Mouse (Mus musculus) MEL (cell line): ENCODE data around the gene Cysrt1. TPM values are rescaled to one million over a fixed set of nuclear protein-coding genes. Genes with fewer than 3 reads are reported as not detected.
A peak's percentile ranks its signal among the peaks of the same experiment; 100 is the strongest.

Source experiments
- DNase-seq: peaks from one replicate; pipeline ENCODE4 v3.0.0; 2011; ENCODE audit warnings: low read depth, low spot score
- H3K27ac ChIP-seq: 2 replicates; pipeline ENCODE4 v1.5.1; 2012; ENCODE audit warnings: low read depth, mild to moderate bottlenecking, control low read depth, low read length, moderate library complexity; ENCODE audit not compliant: control insufficient read depth
- H3K27me3 ChIP-seq, 2 experiments: fragments of 150-350 bp in 1 of 2; sonication (generic) in 1 of 2; 2 replicates each; pipeline ENCODE4 v1.6.1; 2012; ENCODE audit warnings: low read length in 2 of 2, mild to moderate bottlenecking in 2 of 2, improper control_type of control experiment in 1 of 2, moderate library complexity in 1 of 2; ENCODE audit not compliant: insufficient read depth in 2 of 2, control insufficient read depth in 1 of 2
- H3K36me3 ChIP-seq, 2 experiments: 2 replicates each; pipeline ENCODE4 v1.6.1; 2012 to 2014; ENCODE audit warnings: low read length in 2 of 2, improper control_type of control experiment in 1 of 2, inconsistent platforms in 1 of 2, mild to moderate bottlenecking in 1 of 2; ENCODE audit not compliant: insufficient read depth in 2 of 2, control insufficient read depth in 1 of 2
- H3K4me1 ChIP-seq, 2 experiments: fragments of 150-350 bp in 1 of 2; sonication (generic) in 1 of 2; 2 replicates each; pipeline ENCODE4 v1.6.1; 2012; ENCODE audit warnings: low read length in 2 of 2, improper control_type of control experiment in 1 of 2, mild to moderate bottlenecking in 1 of 2; ENCODE audit not compliant: insufficient read depth in 2 of 2, control insufficient read depth in 1 of 2
- H3K4me3 ChIP-seq, 2 experiments: fragments of 150-350 bp in 1 of 2; sonication (generic) in 1 of 2; 2 replicates each; pipeline ENCODE4 v1.5.1; 2012; ENCODE audit warnings: low read depth in 2 of 2, low read length in 2 of 2, mild to moderate bottlenecking in 2 of 2, moderate library complexity in 2 of 2, control low read depth in 1 of 2, improper control_type of control experiment in 1 of 2; ENCODE audit not compliant: control insufficient read depth in 1 of 2, insufficient read depth in 1 of 2
- H3K79me2 ChIP-seq: 2 replicates; pipeline ENCODE4 v1.6.1; 2012; ENCODE audit warnings: mild to moderate bottlenecking, low read length, moderate library complexity; ENCODE audit not compliant: control insufficient read depth, poor library complexity, insufficient read depth
- H3K9ac ChIP-seq: 2 replicates; pipeline ENCODE4 v1.6.1; 2012; ENCODE audit warnings: low read depth, mild to moderate bottlenecking, control low read depth, low read length, moderate library complexity; ENCODE audit not compliant: control insufficient read depth, poor library complexity, severe bottlenecking
- H3K9me3 ChIP-seq: fragments of 150-350 bp; sonication (generic); replicated peaks from 2 replicates; pipeline ENCODE4 v1.6.1; 2012; ENCODE audit warnings: mild to moderate bottlenecking, low read length, improper control_type of control experiment, moderate library complexity; ENCODE audit not compliant: insufficient read depth
- BHLHE40 ChIP-seq: IDR thresholded peaks from 2 replicates; pipeline ENCODE4 v1.6.1; 2012; ENCODE audit warnings: low read depth, mild to moderate bottlenecking, inconsistent platforms, low read length, improper control_type of control experiment, borderline replicate concordance
- CHD2 ChIP-seq: IDR thresholded peaks from 2 replicates; pipeline ENCODE4 v1.6.1; 2011; ENCODE audit warnings: low read length, improper control_type of control experiment
- ELF1 ChIP-seq: IDR thresholded peaks from 2 replicates; pipeline ENCODE4 v1.6.1; 2014; ENCODE audit warnings: low read depth, mild to moderate bottlenecking, inconsistent platforms, low read length, improper control_type of control experiment, moderate library complexity
- EP300 ChIP-seq, 2 experiments: IDR thresholded peaks; 2 replicates each; pipeline ENCODE4 v1.6.1; 2011; ENCODE audit warnings: improper control_type of control experiment in 2 of 2, low read length in 2 of 2, low read depth in 1 of 2, mild to moderate bottlenecking in 1 of 2
- ETS1 ChIP-seq: IDR thresholded peaks from 2 replicates; pipeline ENCODE4 v1.6.1; 2012; ENCODE audit warnings: low read depth, mild to moderate bottlenecking, inconsistent platforms, low read length, improper control_type of control experiment, moderate library complexity
- GABPA ChIP-seq: IDR thresholded peaks from 2 replicates; pipeline ENCODE4 v1.6.1; 2012; ENCODE audit warnings: low read depth, mild to moderate bottlenecking, inconsistent platforms, low read length, improper control_type of control experiment, moderate library complexity
- GATA1 ChIP-seq: IDR thresholded peaks from 2 replicates; pipeline ENCODE4 v1.6.1; 2011; ENCODE audit warnings: low read depth, low read length, improper control_type of control experiment
- KAT2A ChIP-seq: conservative IDR thresholded peaks from 2 replicates; pipeline ENCODE4 v1.6.1; 2012; ENCODE audit warnings: low read depth, low read length, improper control_type of control experiment, inconsistent platforms
- MAFK ChIP-seq: IDR thresholded peaks from 2 replicates; pipeline ENCODE4 v1.6.1; 2011; ENCODE audit warnings: low read depth, mild to moderate bottlenecking, low read length, improper control_type of control experiment, borderline replicate concordance
- MAX ChIP-seq: IDR thresholded peaks from 2 replicates; pipeline ENCODE4 v1.6.1; 2011; ENCODE audit warnings: low read length, improper control_type of control experiment
- MAZ ChIP-seq: IDR thresholded peaks from 2 replicates; pipeline ENCODE4 v1.6.1; 2012; ENCODE audit warnings: low read depth, mild to moderate bottlenecking, inconsistent platforms, low read length, improper control_type of control experiment
- MEF2A ChIP-seq: IDR thresholded peaks from 2 replicates; pipeline ENCODE4 v1.6.1; 2014; ENCODE audit warnings: low read depth, mild to moderate bottlenecking, inconsistent platforms, low read length, improper control_type of control experiment; ENCODE audit not compliant: poor library complexity, insufficient replicate concordance, severe bottlenecking; ENCODE audit errors: extremely low read depth
- MXI1 ChIP-seq: IDR thresholded peaks from 2 replicates; pipeline ENCODE4 v1.6.1; 2011; ENCODE audit warnings: mild to moderate bottlenecking, low read depth, low read length, improper control_type of control experiment
- MYB ChIP-seq: IDR thresholded peaks from 2 replicates; pipeline ENCODE4 v1.6.1; 2011; ENCODE audit warnings: mild to moderate bottlenecking, low read depth, low read length, improper control_type of control experiment
- MYC ChIP-seq: IDR thresholded peaks from 2 replicates; pipeline ENCODE4 v1.6.1; 2011; ENCODE audit warnings: low read depth, mild to moderate bottlenecking, low read length, improper control_type of control experiment, moderate library complexity
- NELFE ChIP-seq: IDR thresholded peaks from 2 replicates; pipeline ENCODE4 v1.6.1; 2011; ENCODE audit warnings: low read depth, low read length, improper control_type of control experiment
- POLR2A ChIP-seq, 2 experiments: IDR thresholded peaks; 2 replicates each; pipeline ENCODE4 v1.6.1; 2011 to 2012; ENCODE audit warnings: low read length in 2 of 2, mild to moderate bottlenecking in 2 of 2, control low read depth in 1 of 2, improper control_type of control experiment in 1 of 2, low read depth in 1 of 2, moderate library complexity in 1 of 2; ENCODE audit not compliant: control insufficient read depth in 1 of 2, insufficient read depth in 1 of 2, poor library complexity in 1 of 2
- POLR2AphosphoS2 ChIP-seq: IDR thresholded peaks from 2 replicates; pipeline ENCODE4 v1.6.1; 2011; ENCODE audit warnings: low read length, improper control_type of control experiment
- POLR2AphosphoS5 ChIP-seq: IDR thresholded peaks from 2 replicates; pipeline ENCODE4 v1.6.1; 2012; ENCODE audit warnings: low read depth, borderline replicate concordance, mild to moderate bottlenecking, inconsistent platforms, low read length, moderate library complexity, mixed read lengths
- RAD21 ChIP-seq: IDR thresholded peaks from 2 replicates; pipeline ENCODE4 v1.6.1; 2011; ENCODE audit warnings: mild to moderate bottlenecking, low read depth, low read length, improper control_type of control experiment
- RCOR1 ChIP-seq: IDR thresholded peaks from 2 replicates; pipeline ENCODE4 v1.6.1; 2012; ENCODE audit warnings: low read depth, mild to moderate bottlenecking, inconsistent platforms, low read length, improper control_type of control experiment
- SIN3A ChIP-seq: IDR thresholded peaks from 2 replicates; pipeline ENCODE4 v1.6.1; 2012; ENCODE audit warnings: low read length, improper control_type of control experiment, inconsistent platforms
- SMC3 ChIP-seq: IDR thresholded peaks from 2 replicates; pipeline ENCODE4 v1.6.1; 2011; ENCODE audit warnings: low read depth, low read length, improper control_type of control experiment
- TBP ChIP-seq: IDR thresholded peaks from 2 replicates; pipeline ENCODE4 v1.8.0; 2011; ENCODE audit warnings: low read depth, low read length, improper control_type of control experiment
- TCF12 ChIP-seq: IDR thresholded peaks from 2 replicates; pipeline ENCODE4 v1.6.1; 2014; ENCODE audit warnings: low read depth, mild to moderate bottlenecking, inconsistent platforms, low read length, improper control_type of control experiment, moderate library complexity
- UBTF ChIP-seq: IDR thresholded peaks from 2 replicates; pipeline ENCODE4 v1.6.1; 2012; ENCODE audit warnings: low read depth, mild to moderate bottlenecking, inconsistent platforms, low read length, improper control_type of control experiment, moderate library complexity, borderline replicate concordance; ENCODE audit not compliant: insufficient read depth
- USF2 ChIP-seq, 2 experiments: IDR thresholded peaks; 2 replicates each; pipeline ENCODE4 v1.6.1; 2011 to 2012; ENCODE audit warnings: improper control_type of control experiment in 2 of 2, low read length in 2 of 2, borderline replicate concordance in 1 of 2, inconsistent platforms in 1 of 2, low read depth in 1 of 2, mild to moderate bottlenecking in 1 of 2; ENCODE audit not compliant: insufficient read depth in 1 of 2
- ZC3H11A ChIP-seq: IDR thresholded peaks from 2 replicates; pipeline ENCODE4 v1.6.1; 2012; ENCODE audit warnings: low read depth, mild to moderate bottlenecking, inconsistent platforms, low read length, improper control_type of control experiment
- ZKSCAN1 ChIP-seq: IDR thresholded peaks from 2 replicates; pipeline ENCODE4 v1.6.1; 2012; ENCODE audit warnings: low read depth, mild to moderate bottlenecking, inconsistent platforms, low read length, improper control_type of control experiment, moderate library complexity
- ZMIZ1 ChIP-seq: IDR thresholded peaks from 2 replicates; pipeline ENCODE4 v1.6.1; 2012; ENCODE audit warnings: low read depth, mild to moderate bottlenecking, inconsistent platforms, low read length, improper control_type of control experiment, moderate library complexity
- polyA plus RNA-seq, 2 experiments: library from polyadenylated mRNA; stranded (reverse) in 1 of 2; unstranded in 1 of 2; fragments of >175 nt in 1 of 2; fragments of >200 nt in 1 of 2; gene quantifications; 2 replicates each; pipeline versions ENCODE4 v1.2.1 to v1.2.4; 2012; ENCODE audit warnings: low replicate concordance in 2 of 2, low read depth in 1 of 2; ENCODE audit not compliant: insufficient read length in 2 of 2, insufficient read depth in 1 of 2, missing spikeins in 1 of 2
- total RNA-seq: library from RNA; depleted of rRNA; stranded (reverse); fragments of 300-350 nt; gene quantifications from 2 replicates; pipeline ENCODE4 v1.2.3, GENCODE M21; 2012

Gene Cysrt1
- total and polyA plus RNA-seq, 3 experiments: 0.15 to 0.19 TPM; not detected in 1

DNA sequence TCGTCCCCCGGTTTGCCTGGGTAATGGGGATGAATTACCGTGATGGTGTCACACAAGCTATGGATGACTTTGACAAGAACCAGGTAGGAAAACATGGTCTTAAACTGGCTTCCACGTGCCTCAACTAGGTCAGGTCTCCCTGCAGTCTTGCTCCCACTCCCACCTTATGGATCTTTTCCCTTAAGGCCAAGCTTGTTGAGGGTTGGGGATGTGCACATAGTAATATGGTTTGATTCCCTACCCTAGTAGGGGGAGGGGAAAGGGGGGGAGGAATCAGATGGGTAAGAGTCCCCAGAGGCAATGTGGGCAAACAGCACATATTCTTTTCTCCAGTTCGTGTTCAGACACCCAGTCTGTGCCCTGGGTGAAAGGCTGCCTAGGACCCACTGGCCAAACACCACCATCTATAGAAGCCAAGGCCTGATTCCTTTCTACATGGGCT is 20.9 kb downstream of the Cysrt1 start:
- Histone ChIP-seq H3K27ac (no peak overlapping the region), H3K27me3 (no peaks in the 10 kb centered on the region)

DNA sequence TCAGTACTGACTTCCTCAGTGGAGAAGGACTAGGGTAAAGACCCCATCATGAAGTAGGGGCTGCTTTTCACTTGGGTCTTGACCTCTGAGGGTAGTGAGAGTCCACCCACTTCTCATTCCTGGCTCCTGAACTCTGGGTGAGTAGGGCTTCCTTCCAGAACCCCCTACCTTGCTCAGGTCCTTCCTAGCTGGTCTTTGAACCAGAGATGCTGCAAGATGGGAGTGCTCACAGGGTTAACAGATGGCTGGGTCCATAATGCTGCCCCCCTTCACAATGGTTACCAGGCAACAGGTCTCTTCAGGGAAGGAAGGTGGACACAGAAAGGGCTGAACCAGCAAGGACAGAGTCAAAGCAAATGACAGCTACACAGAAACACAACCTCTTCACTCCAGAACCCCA is 23.8 kb downstream of the Cysrt1 start, which contains the start of gene Fam166a:
Gene Fam166a, plus strand, starts transcription at position 301 of the 400 bp plus-strand sequence.
- peaks cover 2 to 3% of the 10 kb centered on the region in 2 experiments; a peak in 3 of 4 replicates for H3K36me3 ChIP-seq

More for the DNA sequence above, 20.9 kb downstream of the Cysrt1 start:
- H3K79me2 ChIP-seq: peaks cover 17% of the 10 kb centered on the region
- H3K36me3 ChIP-seq: peaks cover 6 to 9% of the 10 kb centered on the region in 2 experiments
- DNase-seq: peak; percentile 66
- no peaks in the 10 kb centered on the region for H3K9me3 ChIP-seq
- TF ChIP-seq RAD21 (no peak), USF2 (IDR thresholded peaks at IDR 0.05; ENCODE audit: borderline replicate concordance in 1 of 2, insufficient read depth in 1 of 2, low read depth in 1 of 2, low read length in 2 of 2) (no peak), GABPA (no peak), MEF2A (no peak), TBP (no peak; the same call in 1 of the 2 replicates), MAX (no peak), MAFK (no peak), BHLHE40 (no peak), ETS1 (no peak), MYC (0 out of 2 replicates have a peak, but pooled peaks have one; percentile 27), TCF12 (no peak), ZMIZ1 (no peak; the same call in 1 of the 2 replicates), SIN3A (0 out of 2 replicates have a peak, but pooled peaks have one; percentile 11), POLR2A (IDR thresholded peaks at IDR 0.05; ENCODE audit: control insufficient read depth in 1 of 2, insufficient read depth in 1 of 2, low read depth in 1 of 2, low read length in 2 of 2, poor library complexity in 1 of 2) (peak; percentile 61 to 77; a peak in 3 of 4 replicates), POLR2AphosphoS5 (peak; percentile 89), KAT2A (no peak), GATA1 (no peak), ELF1 (no peak), RCOR1 (no peak), POLR2AphosphoS2 (peak; percentile 95), UBTF (no peak), CHD2 (peak; percentile 21; the same call in 1 of the 2 replicates)
- no peak overlapping the region for H3K4me3 ChIP-seq
- peaks cover 4 to 8% of the 10 kb centered on the region in 2 experiments; a peak in 3 of 4 replicates for H3K4me1 ChIP-seq
- H3K9ac ChIP-seq: no peak overlapping the region

More for the DNA sequence above, 23.8 kb downstream of the Cysrt1 start, which contains the start of gene Fam166a:
- peaks cover 4% of the 10 kb centered on the region for H3K79me2 ChIP-seq
- H3K4me3 ChIP-seq: no peak within 1 kb of the TSS
- H3K27me3 ChIP-seq: no peaks in the 10 kb centered on the region
- no peak within 1 kb of the TSS for H3K27ac ChIP-seq
- TF ChIP-seq MXI1 (no peak), ELF1 (no peak), MYC (no peak), EP300 (IDR thresholded peaks at IDR 0.05; ENCODE audit: low read depth in 1 of 2, low read length in 2 of 2) (no peak), ZKSCAN1 (no peak), MAZ (no peak), CHD2 (no peak), ZC3H11A (no peak), SMC3 (no peak), NELFE (no peak), USF2 (IDR thresholded peaks at IDR 0.05; ENCODE audit: borderline replicate concordance in 1 of 2, insufficient read depth in 1 of 2, low read depth in 1 of 2, low read length in 2 of 2) (no peak), UBTF (no peak), MYB (no peak), RAD21 (no peak), POLR2AphosphoS2 (no peak), SIN3A (no peak), MEF2A (no peak), GATA1 (no peak)
- TF ChIP-seq, all 39 proteins: peak for 0
- DNase-seq: no peak
- H3K9ac ChIP-seq: no peak within 1 kb of the TSS
- no peaks in the 10 kb centered on the region; a peak in 1 of 4 replicates for H3K4me1 ChIP-seq
- H3K9me3 ChIP-seq: no peaks in the 10 kb centered on the region
